Mouse (Mus musculus): Measurements from ENCODE around the gene Uqcr10.

Uqcr10 gene

DNA sequence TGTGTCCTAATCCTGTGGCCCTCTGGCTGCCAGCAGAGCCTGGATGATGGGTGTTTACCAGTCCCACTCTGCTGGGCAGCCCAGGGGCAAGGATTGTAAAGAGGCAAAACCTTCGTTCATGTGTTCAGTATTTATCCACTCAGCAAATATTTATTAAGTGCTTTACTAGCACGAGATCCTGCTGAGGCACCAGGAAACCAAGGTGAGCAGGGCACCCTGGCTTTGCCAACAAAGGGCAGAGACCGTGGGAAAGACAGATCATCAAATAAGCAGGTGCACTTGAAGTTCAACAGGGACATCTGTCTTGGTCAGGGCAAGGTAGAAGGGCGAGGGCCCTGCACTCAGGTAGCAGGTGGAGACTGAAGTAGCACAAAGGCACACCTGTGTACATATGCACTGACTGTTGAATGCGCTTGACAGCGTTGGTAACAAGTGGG is 29.0 kb downstream of the Uqcr10 start:
- no peak for DNase-seq (ENCODE audit: low spot score)

- no peak for DNase-seq (ENCODE audit: low spot score)
Measured at GRCm38 (mm10) chr11:4674593-4674992, 29.5 kb downstream of the Uqcr10 start.

DNA sequence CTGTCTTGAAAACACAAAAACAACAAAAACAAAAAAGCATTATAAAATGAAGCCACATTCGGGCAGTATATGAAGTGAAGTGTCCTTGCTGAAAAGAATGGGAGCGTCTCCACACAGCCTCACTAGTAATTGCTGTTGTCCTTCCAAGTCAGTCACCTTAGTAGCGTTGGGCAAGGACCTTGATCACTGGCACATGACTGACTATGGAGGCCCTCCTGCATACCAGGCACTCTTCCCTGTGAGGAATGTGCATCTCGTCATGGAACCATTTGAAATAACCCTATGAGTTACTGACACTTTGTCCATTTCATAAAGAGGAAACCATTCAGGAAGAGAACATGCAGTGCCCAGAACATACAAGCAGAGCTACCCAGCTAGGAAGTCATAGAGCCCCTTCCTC is 32.4 kb downstream of the Uqcr10 start:
- DNase-seq (ENCODE audit: low spot score) = no peak

- DNase-seq (ENCODE audit: low spot score) = no peak
Measured at GRCm38 (mm10) chr11:4662496-4662878, 41.7 kb downstream of the Uqcr10 start.

DNA sequence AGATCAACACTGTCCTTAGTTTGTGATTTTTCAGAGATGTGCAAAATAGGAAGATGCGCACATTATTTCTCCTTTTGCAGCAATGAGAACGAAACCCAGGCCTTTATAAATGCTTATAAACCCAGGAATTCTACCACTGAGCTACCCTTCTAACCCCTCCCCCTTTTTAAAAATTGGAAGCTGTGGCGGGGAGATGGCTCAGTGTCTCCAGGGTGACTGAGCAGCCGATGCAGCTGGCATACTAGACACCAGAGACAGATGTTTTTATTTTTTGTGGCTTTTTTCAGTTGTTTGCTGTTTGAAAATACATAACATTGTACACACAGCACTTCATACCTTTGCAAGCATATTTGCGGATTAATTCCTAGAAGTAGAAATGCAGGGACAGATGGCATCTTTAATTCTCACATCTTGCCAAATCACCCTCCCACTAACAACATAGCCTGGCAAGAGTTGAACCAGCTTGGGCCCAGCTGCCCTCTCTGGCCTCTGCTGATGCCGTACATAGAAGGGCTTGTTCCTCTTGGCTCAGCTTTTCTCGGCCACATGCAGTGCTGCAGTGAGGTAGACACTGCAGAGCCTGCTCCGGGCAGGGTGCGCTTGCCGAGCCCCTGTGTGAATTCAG is 42.2 kb downstream of the Uqcr10 start:
- DNase-seq (ENCODE audit: low spot score) = no peak

DNA sequence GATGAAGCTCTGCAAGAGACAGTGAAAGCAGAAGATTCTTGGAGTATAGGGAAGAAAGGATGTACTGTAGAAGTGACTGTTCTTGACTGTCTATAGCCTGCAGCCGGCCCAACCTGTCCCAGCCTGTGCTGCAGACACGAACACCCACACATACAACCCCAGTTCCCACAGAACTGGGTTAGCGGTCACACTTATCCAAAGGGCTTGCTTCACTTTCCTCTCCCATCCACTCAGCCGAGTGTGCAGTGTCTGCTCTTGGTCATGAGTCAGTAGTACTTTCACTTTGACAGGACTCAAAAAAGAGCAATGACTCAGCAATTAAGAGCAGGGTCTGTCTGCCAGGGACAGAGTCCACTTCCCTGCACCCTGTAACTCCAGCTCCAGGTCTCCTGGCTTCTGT is 42.8 kb downstream of the Uqcr10 start:
- DNase-seq (ENCODE audit: low spot score) = no peak

- DNase-seq (ENCODE audit: low spot score) = no peak
Measured at GRCm38 (mm10) chr11:4660309-4661025, 43.7 kb downstream of the Uqcr10 start.

DNA sequence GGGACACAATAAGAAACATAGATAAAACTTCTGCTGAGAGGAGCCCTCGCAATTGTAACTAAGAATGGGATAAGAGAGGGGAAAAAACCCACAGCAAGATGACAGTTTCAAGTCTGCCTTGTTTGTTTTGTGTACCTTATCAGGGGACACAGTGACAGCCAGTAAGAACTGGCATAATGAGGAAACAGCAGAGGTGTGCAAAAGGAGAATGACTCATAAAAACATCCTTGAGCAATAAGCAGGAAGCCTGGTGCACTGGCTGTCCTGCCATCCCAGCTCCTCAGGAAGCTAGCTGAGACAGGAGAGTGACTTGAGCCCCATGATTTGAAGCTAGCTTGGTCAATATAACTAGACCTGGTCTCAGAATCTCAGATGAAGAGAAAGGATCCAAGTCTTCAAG is 44.3 kb downstream of the Uqcr10 start:
- DNase-seq (ENCODE audit: low spot score) = no peak

Measured in yolk sac, embryonic 10.5 days (tissue).